Mouse (Mus musculus): ENCODE data around the gene Dnase1. TPM values are rescaled to one million over a fixed set of nuclear protein-coding genes. Genes with fewer than 3 reads are reported as not detected.

The Dnase1 gene
- polyA plus RNA-seq, 1 experiment from 2014 or later = 8.9 TPM

- H3K4me3 ChIP-seq (ENCODE audit: low read depth, low read length) = no peak overlapping the region
- TF ChIP-seq CTCF (IDR thresholded peaks at IDR 0.05; ENCODE audit: low read depth) = no peak
Measured at GRCm38 (mm10) chr16:4040206-4040605, 3.5 kb downstream of the Dnase1 start.

GRCm38 (mm10) chr16:4041646-4042045 lies 4.9 kb downstream of the Dnase1 start:
- Histone ChIP-seq H3K9ac (ENCODE audit: low read depth, low read length) (no peak overlapping the region), H3K4me1 (replicated peaks; ENCODE audit: control insufficient read depth, insufficient read depth, low read length) (no peaks in the 10 kb centered on the region; the same call in 1 of the 2 replicates), H3K36me3 (ENCODE audit: control insufficient read depth, insufficient read depth) (peaks cover 62% of the 10 kb centered on the region), H3K9me3 (ENCODE audit: control insufficient read depth) (no peaks in the 10 kb centered on the region), H3K27me3 (replicated peaks; ENCODE audit: control insufficient read depth, insufficient read depth, low read length) (no peaks in the 10 kb centered on the region), H3K4me3 (ENCODE audit: low read depth, low read length) (no peak overlapping the region), H3K4me2 (replicated peaks; ENCODE audit: low read depth) (no peak overlapping the region), H3K27ac (ENCODE audit: low read depth, low read length) (no peak overlapping the region)
- TF ChIP-seq CTCF (IDR thresholded peaks at IDR 0.05; ENCODE audit: low read depth) = no peak
- ATAC-seq = no peak
- WGBS = 98% methylated on average over 4 of the region's 4 CpGs

More at GRCm38 (mm10) chr16:4040206-4040605, 3.5 kb downstream of the Dnase1 start:
- Histone ChIP-seq H3K4me2 (replicated peaks; ENCODE audit: low read depth) (no peak overlapping the region), H3K36me3 (ENCODE audit: control insufficient read depth, insufficient read depth) (peaks cover 48% of the 10 kb centered on the region), H3K9ac (ENCODE audit: low read depth, low read length) (no peak overlapping the region), H3K27me3 (replicated peaks; ENCODE audit: control insufficient read depth, insufficient read depth, low read length) (no peaks in the 10 kb centered on the region), H3K27ac (ENCODE audit: low read depth, low read length) (no peak overlapping the region), H3K4me1 (replicated peaks; ENCODE audit: control insufficient read depth, insufficient read depth, low read length) (no peaks in the 10 kb centered on the region; the same call in 1 of the 2 replicates), H3K9me3 (ENCODE audit: control insufficient read depth) (no peaks in the 10 kb centered on the region)
- WGBS = 89% methylated on average over 5 of the region's 5 CpGs
- ATAC-seq = no peak

GRCm38 (mm10) chr16:4044093-4044492 lies 7.4 kb downstream of the Dnase1 start:
- no peak overlapping the region for H3K4me3 ChIP-seq (ENCODE audit: low read depth, low read length)
- H3K4me1 ChIP-seq (replicated peaks; ENCODE audit: control insufficient read depth, insufficient read depth, low read length) = no peaks in the 10 kb centered on the region
- 93% methylated on average over 2 of the region's 2 CpGs for WGBS
- no peaks in the 10 kb centered on the region for H3K27me3 ChIP-seq (replicated peaks; ENCODE audit: control insufficient read depth, insufficient read depth, low read length)
- no peak overlapping the region for H3K4me2 ChIP-seq (replicated peaks; ENCODE audit: low read depth)
- 0 out of 2 replicates have a peak, but pooled peaks have one; percentile 13 for ATAC-seq
- TF ChIP-seq CTCF (IDR thresholded peaks at IDR 0.05; ENCODE audit: low read depth) = no peak
- H3K27ac ChIP-seq (ENCODE audit: low read depth, low read length) = no peak overlapping the region
- H3K9ac ChIP-seq (ENCODE audit: low read depth, low read length) = no peak overlapping the region
- peaks cover 70% of the 10 kb centered on the region for H3K36me3 ChIP-seq (ENCODE audit: control insufficient read depth, insufficient read depth)
- no peaks in the 10 kb centered on the region for H3K9me3 ChIP-seq (ENCODE audit: control insufficient read depth)

- H3K36me3 ChIP-seq (ENCODE audit: control insufficient read depth, insufficient read depth) = peaks cover 69% of the 10 kb centered on the region
- H3K4me3 ChIP-seq (ENCODE audit: low read depth, low read length) = no peak overlapping the region
- peak; percentile 55 for TF ChIP-seq CTCF (IDR thresholded peaks at IDR 0.05; ENCODE audit: low read depth)
- ATAC-seq = no peak
- no peaks in the 10 kb centered on the region for H3K27me3 ChIP-seq (replicated peaks; ENCODE audit: control insufficient read depth, insufficient read depth, low read length)
- H3K9me3 ChIP-seq (ENCODE audit: control insufficient read depth) = no peaks in the 10 kb centered on the region
- H3K4me1 ChIP-seq (replicated peaks; ENCODE audit: control insufficient read depth, insufficient read depth, low read length) = no peaks in the 10 kb centered on the region
- no peak overlapping the region for H3K4me2 ChIP-seq (replicated peaks; ENCODE audit: low read depth)
- no peak overlapping the region for H3K9ac ChIP-seq (ENCODE audit: low read depth, low read length)
- WGBS = 88% methylated on average over 4 of the region's 4 CpGs
- H3K27ac ChIP-seq (ENCODE audit: low read depth, low read length) = no peak overlapping the region
Measured at GRCm38 (mm10) chr16:4045524-4045923, 8.8 kb downstream of the Dnase1 start.

GRCm38 (mm10) chr16:4052601-4053000 lies 15.9 kb downstream of the Dnase1 start:
- ATAC-seq = no peak
- H3K4me2 ChIP-seq (replicated peaks; ENCODE audit: low read depth) = no peak overlapping the region
- no peaks in the 10 kb centered on the region for H3K9me3 ChIP-seq (ENCODE audit: control insufficient read depth)
- H3K27me3 ChIP-seq (replicated peaks; ENCODE audit: control insufficient read depth, insufficient read depth, low read length) = no peaks in the 10 kb centered on the region
- H3K4me3 ChIP-seq (ENCODE audit: low read depth, low read length) = no peak overlapping the region
- H3K27ac ChIP-seq (ENCODE audit: low read depth, low read length) = no peak overlapping the region
- TF ChIP-seq CTCF (IDR thresholded peaks at IDR 0.05; ENCODE audit: low read depth) = no peak
- peaks cover 73% of the 10 kb centered on the region for H3K36me3 ChIP-seq (ENCODE audit: control insufficient read depth, insufficient read depth)
- 98% methylated on average over 4 of the region's 4 CpGs for WGBS
- H3K4me1 ChIP-seq (replicated peaks; ENCODE audit: control insufficient read depth, insufficient read depth, low read length) = no peaks in the 10 kb centered on the region
- no peak overlapping the region for H3K9ac ChIP-seq (ENCODE audit: low read depth, low read length)

GRCm38 (mm10) chr16:4053811-4054210 lies 17.1 kb downstream of the Dnase1 start:
- Histone ChIP-seq H3K9me3 (ENCODE audit: control insufficient read depth) (no peaks in the 10 kb centered on the region), H3K36me3 (ENCODE audit: control insufficient read depth, insufficient read depth) (peaks cover 73% of the 10 kb centered on the region), H3K4me3 (ENCODE audit: low read depth, low read length) (no peak overlapping the region), H3K27ac (ENCODE audit: low read depth, low read length) (no peak overlapping the region), H3K9ac (ENCODE audit: low read depth, low read length) (no peak overlapping the region), H3K4me1 (replicated peaks; ENCODE audit: control insufficient read depth, insufficient read depth, low read length) (no peaks in the 10 kb centered on the region), H3K4me2 (replicated peaks; ENCODE audit: low read depth) (no peak overlapping the region), H3K27me3 (replicated peaks; ENCODE audit: control insufficient read depth, insufficient read depth, low read length) (no peaks in the 10 kb centered on the region)
- no peak for ATAC-seq
- 0 out of 2 replicates have a peak, but pooled peaks have one; percentile 17 for TF ChIP-seq CTCF (IDR thresholded peaks at IDR 0.05; ENCODE audit: low read depth)
- WGBS = 78% methylated on average over 3 of the region's 3 CpGs

GRCm38 (mm10) chr16:4064945-4065344 lies 28.2 kb downstream of the Dnase1 start:
- Histone ChIP-seq H3K4me1 (replicated peaks; ENCODE audit: control insufficient read depth, insufficient read depth, low read length) (no peaks in the 10 kb centered on the region), H3K4me2 (replicated peaks; ENCODE audit: low read depth) (no peak overlapping the region), H3K27me3 (replicated peaks; ENCODE audit: control insufficient read depth, insufficient read depth, low read length) (no peaks in the 10 kb centered on the region), H3K4me3 (ENCODE audit: low read depth, low read length) (no peak overlapping the region), H3K27ac (ENCODE audit: low read depth, low read length) (no peak overlapping the region), H3K9ac (ENCODE audit: low read depth, low read length) (no peak overlapping the region), H3K9me3 (ENCODE audit: control insufficient read depth) (no peaks in the 10 kb centered on the region), H3K36me3 (ENCODE audit: control insufficient read depth, insufficient read depth) (peaks cover 66% of the 10 kb centered on the region)
- no peak for TF ChIP-seq CTCF (IDR thresholded peaks at IDR 0.05; ENCODE audit: low read depth)
- ATAC-seq = no peak
- 92% methylated on average over 4 of the region's 4 CpGs for WGBS

All from intestine, postnatal 0 days (tissue).